9 mouse cellular contexts compared by ENCODE assay signal in genomic region chr2:152376345-152376741, GRCm38 (mm10). TPM values are rescaled to one million over a fixed set of nuclear protein-coding genes. Genes with fewer than 3 reads are reported as not detected.
A peak's percentile ranks its signal among the peaks of the same experiment; 100 is the strongest.
DNase-seq lines count a peak whose midpoint lies in the region; ATAC-seq and TF ChIP-seq lines count a peak whose summit lies in the region.
"Had no signal": no experiment of that assay in that cellular context is flagged by ENCODE, and none has a peak within 500 bp of the region (broad histone marks: within the 10 kb centered on the region; RNA-seq: fewer than 3 reads in every experiment).

Nrsn2 (minus strand) TSS chr2:152376638.

- DNase-seq in embryo, embryonic 11 days, result peak; percentile 57
- DNase-seq in embryo, embryonic 10 days (ENCODE audit: low spot score), result no peak
- DNase-seq in stomach, postnatal 0 days (ENCODE audit: low spot score), result no peak
- DNase-seq in telencephalon, adult 2 months (ENCODE audit: low read depth, low spot score), result peak; percentile 34
- no peak for DNase-seq in kidney, adult 18-20 months
- no peak for DNase-seq in adrenal gland, postnatal 25 days

- no peak within 1 kb of the TSS for H3K9ac ChIP-seq in stomach, embryonic 14.5 days (replicated peaks; ENCODE audit: low read depth, low read length)
- H3K9ac ChIP-seq in stomach, postnatal 0 days (ENCODE audit: low read length), result no peak within 1 kb of the TSS
- H3K9ac ChIP-seq in limb, embryonic 12.5 days (replicated peaks), result peak within 1 kb of the TSS; percentile 53
- H3K9ac ChIP-seq: liver, embryonic 15.5 days had no signal

- 0 out of 2 replicates have a peak, but pooled peaks cover 9% of the 10 kb centered on the region for H3K4me1 ChIP-seq in stomach, embryonic 14.5 days (ENCODE audit: control insufficient read depth, insufficient read depth, low read length)
- H3K4me1 ChIP-seq in stomach, postnatal 0 days (replicated peaks; ENCODE audit: control insufficient read depth, insufficient read depth), result no peaks in the 10 kb centered on the region
- H3K4me1 ChIP-seq in limb, embryonic 12.5 days (replicated peaks), result peaks cover 21% of the 10 kb centered on the region

- TF ChIP-seq CTCF in stomach, postnatal 0 days (IDR thresholded peaks at IDR 0.05; ENCODE audit: low read depth), result no peak

- H3K36me3 ChIP-seq in stomach, embryonic 14.5 days (ENCODE audit: control insufficient read depth, insufficient read depth, low read length), result no peaks in the 10 kb centered on the region
- H3K36me3 ChIP-seq in stomach, postnatal 0 days (ENCODE audit: control insufficient read depth, insufficient read depth, low read length), result no peaks in the 10 kb centered on the region
- no peaks in the 10 kb centered on the region for H3K36me3 ChIP-seq in limb, embryonic 12.5 days
- H3K36me3 ChIP-seq: liver, embryonic 15.5 days had no signal

- no peak within 1 kb of the TSS for H3K27ac ChIP-seq in stomach, embryonic 14.5 days (ENCODE audit: low read length)
- no peak within 1 kb of the TSS for H3K27ac ChIP-seq in stomach, postnatal 0 days (replicated peaks)
- H3K27ac ChIP-seq in limb, embryonic 12.5 days, result peak within 1 kb of the TSS; percentile 29; the same call in 1 of the 2 replicates
- H3K27ac ChIP-seq: liver, embryonic 15.5 days had no signal

- H3K9me3 ChIP-seq in stomach, embryonic 14.5 days (ENCODE audit: control insufficient read depth, low read depth, low read length), result no peaks in the 10 kb centered on the region
- no peaks in the 10 kb centered on the region for H3K9me3 ChIP-seq in stomach, postnatal 0 days (ENCODE audit: control insufficient read depth, low read length)
- no peaks in the 10 kb centered on the region for H3K9me3 ChIP-seq in limb, embryonic 12.5 days
- H3K9me3 ChIP-seq: liver, embryonic 15.5 days had no signal

- peak within 1 kb of the TSS; percentile 39 for H3K4me2 ChIP-seq in stomach, embryonic 14.5 days (replicated peaks; ENCODE audit: low read depth, low read length)
- no peak within 1 kb of the TSS for H3K4me2 ChIP-seq in stomach, postnatal 0 days (replicated peaks; ENCODE audit: low read depth)
- peak within 1 kb of the TSS; percentile 62 for H3K4me2 ChIP-seq in limb, embryonic 12.5 days
- H3K4me2 ChIP-seq: liver, embryonic 15.5 days had no signal

- TF ChIP-seq EP300 in stomach, postnatal 0 days (optimal IDR thresholded peaks at IDR 0.05), result no peak

- no peaks in the 10 kb centered on the region for H3K27me3 ChIP-seq in stomach, embryonic 14.5 days (ENCODE audit: control insufficient read depth, insufficient read depth, low read length)
- H3K27me3 ChIP-seq in stomach, postnatal 0 days (ENCODE audit: control insufficient read depth, insufficient read depth, low read length), result no peaks in the 10 kb centered on the region
- peaks cover 22% of the 10 kb centered on the region for H3K27me3 ChIP-seq in limb, embryonic 12.5 days

- peak; percentile 51; the same call in 1 of the 2 replicates for ATAC-seq in stomach, embryonic 14.5 days (ENCODE audit: insufficient number of reproducible peaks, insufficient read depth, low FRiP score, low read depth)
- no peak for ATAC-seq in stomach, postnatal 0 days (ENCODE audit: low FRiP score, low TSS enrichment)
- peak; percentile 64 for ATAC-seq in limb, embryonic 12.5 days (ENCODE audit: insufficient number of reproducible peaks, insufficient read depth, low FRiP score, low TSS enrichment, low read depth)

- no peak within 1 kb of the TSS for H3K4me3 ChIP-seq in stomach, embryonic 14.5 days (ENCODE audit: low read depth, low read length)
- H3K4me3 ChIP-seq in stomach, postnatal 0 days (ENCODE audit: low read depth, low read length), result no peak within 1 kb of the TSS
- peak within 1 kb of the TSS; percentile 33 for H3K4me3 ChIP-seq in limb, embryonic 12.5 days (replicated peaks)
- H3K4me3 ChIP-seq: liver, embryonic 15.5 days had no signal

- WGBS in stomach, embryonic 14.5 days, result 4% methylated on average over 16 of the region's 16 CpGs
- WGBS in stomach, postnatal 0 days, result 5% methylated on average over 9 of the region's 16 CpGs
- 3% methylated on average over 16 of the region's 16 CpGs for WGBS in limb, embryonic 12.5 days

RNA-seq across cellular contexts. Expression of gene Nrsn2, which starts in this region (rescaled TPM):
- polyA plus RNA-seq in stomach, embryonic 14.5 days (2014; fragmentation: Nextera tagmentation; extraction: Ambion mirVana), result 2.2 and 3.8 TPM in 2 replicates
- 1.1 and 1.5 TPM in 2 replicates for polyA plus RNA-seq in stomach, postnatal 0 days (2015; fragmentation: Nextera tagmentation; extraction: Ambion mirVana)
- polyA plus RNA-seq in limb, embryonic 12.5 days (2016; fragmentation: Nextera tagmentation; extraction: Ambion mirVana), result 2.2 and 3.0 TPM in 2 replicates
- 2.1 and 3.2 TPM in 2 replicates for total RNA-seq in adrenal gland, postnatal 25 days (2021)
- polyA plus RNA-seq: liver, embryonic 15.5 days had no signal

Comparison
In these comparisons a context has a peak if more than half of its experiments do, and no peak if none do; other contexts are left out.
1. DNase-seq: peak in embryo, embryonic 11 days (single experiment) and telencephalon, adult 2 months (single experiment); none in embryo, embryonic 10 days (single experiment), stomach, postnatal 0 days (single experiment), kidney, adult 18-20 months (single experiment) and adrenal gland, postnatal 25 days (single experiment).